Mouse (Mus musculus): ENCODE measurements around the gene Nup107. TPM values are rescaled to one million over a fixed set of nuclear protein-coding genes. Genes with fewer than 3 reads are reported as not detected.
A peak's percentile ranks its signal among the peaks of the same experiment; 100 is the strongest.
"Not testable (repeated sequence)": the region's sequence is repeated elsewhere in the genome, so short reads cannot be mapped to it uniquely, and the experiment has no call there.

Nup107 gene
- polyA plus RNA-seq, 1 experiment from 2014 or later: 96.3 TPM

DNA sequence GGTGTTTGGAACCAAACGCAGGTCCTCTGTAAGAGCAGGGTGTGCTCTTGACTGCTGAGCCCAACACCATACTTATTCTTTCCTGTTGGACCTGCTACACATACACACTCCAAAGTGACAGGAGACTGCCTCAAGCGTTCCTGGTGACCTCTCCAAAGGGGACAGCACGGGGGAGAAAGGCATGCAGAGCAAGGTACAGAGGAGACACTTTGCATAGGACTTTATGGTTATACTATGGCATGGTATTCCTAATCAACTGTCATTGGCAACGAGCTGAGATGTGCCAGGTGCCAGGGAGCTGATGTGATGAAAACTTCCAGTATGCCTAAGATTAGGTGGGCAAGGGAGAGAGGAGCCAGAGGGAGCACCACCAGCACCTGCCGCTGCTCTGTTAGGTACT, 55.9 kb downstream of the Nup107 start:
- Histone ChIP-seq H3K4me2 (no peak overlapping the region), H3K4me3 (ENCODE audit: low read depth, low read length) (no peak overlapping the region), H3K27ac (ENCODE audit: low read depth) (no peak overlapping the region), H3K9ac (no peak overlapping the region), H3K27me3 (ENCODE audit: insufficient read depth, low read length) (no peaks in the 10 kb centered on the region), H3K9me3 (ENCODE audit: low read depth, low read length) (no peaks in the 10 kb centered on the region), H3K4me1 (ENCODE audit: insufficient read depth) (no peaks in the 10 kb centered on the region), H3K36me3 (ENCODE audit: insufficient read depth) (peaks cover 42% of the 10 kb centered on the region)
- DNase-seq (no peak), ATAC-seq (ENCODE audit: insufficient read depth) (no peak)
- no peak for TF ChIP-seq CTCF (IDR thresholded peaks at IDR 0.05; ENCODE audit: low read depth)
- WGBS: 91% methylated on average over 5 of the region's 5 CpGs

DNA sequence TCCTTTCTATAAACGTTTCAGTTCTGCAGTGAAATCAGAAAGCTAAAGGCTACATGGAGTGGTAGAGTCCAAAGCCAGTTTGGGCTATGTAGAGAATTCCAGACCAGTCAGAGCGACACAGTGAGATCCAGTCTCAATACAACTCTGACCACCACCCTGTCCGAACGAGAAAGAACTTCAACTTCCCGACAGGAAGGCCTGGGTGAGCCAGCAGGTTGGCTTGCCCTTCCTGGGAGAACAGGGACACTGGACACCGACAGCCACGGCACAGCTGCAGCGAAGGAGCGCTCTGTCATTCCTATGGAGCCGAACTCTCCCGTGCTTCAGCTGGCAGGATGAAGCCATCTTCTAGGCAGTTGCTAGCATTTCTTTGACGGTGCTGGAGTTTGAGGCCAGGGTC, 57.1 kb downstream of the Nup107 start:
- not testable (repeated sequence) for H3K27ac ChIP-seq (ENCODE audit: low read depth); H3K9me3 ChIP-seq (ENCODE audit: low read depth, low read length); H3K4me1 ChIP-seq (ENCODE audit: insufficient read depth); ATAC-seq (ENCODE audit: insufficient read depth); H3K4me2 ChIP-seq; H3K4me3 ChIP-seq (ENCODE audit: low read depth, low read length); DNase-seq; H3K9ac ChIP-seq; H3K27me3 ChIP-seq (ENCODE audit: insufficient read depth, low read length)
- H3K36me3 ChIP-seq (ENCODE audit: insufficient read depth): peaks cover 40% of the 10 kb centered on the region
- 83% methylated on average over 11 of the region's 12 CpGs for WGBS

DNA sequence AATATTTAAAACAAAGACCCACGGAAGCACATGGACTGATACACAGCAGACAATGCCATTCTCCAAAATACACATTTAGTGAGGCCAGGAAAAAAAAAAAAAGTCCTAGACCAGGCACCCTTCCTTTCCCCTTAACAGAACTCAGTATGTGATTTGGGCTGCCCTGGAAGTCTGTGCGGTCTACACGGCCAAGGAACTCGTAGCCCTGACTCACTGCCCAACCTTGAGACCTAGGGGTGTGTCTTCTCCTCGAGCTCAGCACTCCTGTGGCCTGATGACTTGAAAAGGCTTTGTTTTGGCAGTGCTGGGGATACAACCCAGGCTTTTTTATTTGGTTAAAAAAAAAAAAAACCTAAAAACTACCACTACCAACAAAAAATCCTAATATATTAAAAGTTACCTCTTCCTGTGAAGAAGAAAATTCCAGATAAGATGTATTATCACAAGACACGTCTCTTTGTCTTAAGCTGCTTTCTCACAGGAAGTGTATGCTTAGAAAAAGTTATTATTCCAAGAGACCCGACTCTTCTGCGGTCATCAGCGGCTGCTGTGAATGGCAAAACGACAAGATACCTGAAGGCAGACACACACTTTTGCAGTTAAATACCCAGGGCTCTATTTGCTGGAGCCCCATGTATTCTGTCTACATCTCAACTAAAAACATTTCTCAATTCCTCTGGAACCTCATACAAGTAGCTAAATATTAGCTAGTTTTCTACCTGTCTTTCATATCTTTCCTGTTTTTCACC, 58.2 kb downstream of the Nup107 start:
- H3K4me1 ChIP-seq (ENCODE audit: insufficient read depth); H3K9ac ChIP-seq; ATAC-seq (ENCODE audit: insufficient read depth); DNase-seq; H3K9me3 ChIP-seq (ENCODE audit: low read depth, low read length); H3K4me3 ChIP-seq (ENCODE audit: low read depth, low read length); H3K4me2 ChIP-seq; H3K27me3 ChIP-seq (ENCODE audit: insufficient read depth, low read length); H3K27ac ChIP-seq (ENCODE audit: low read depth): not testable (repeated sequence)
- H3K36me3 ChIP-seq (ENCODE audit: insufficient read depth): peaks cover 29% of the 10 kb centered on the region
- 57% methylated on average over 9 of the region's 10 CpGs for WGBS

DNA sequence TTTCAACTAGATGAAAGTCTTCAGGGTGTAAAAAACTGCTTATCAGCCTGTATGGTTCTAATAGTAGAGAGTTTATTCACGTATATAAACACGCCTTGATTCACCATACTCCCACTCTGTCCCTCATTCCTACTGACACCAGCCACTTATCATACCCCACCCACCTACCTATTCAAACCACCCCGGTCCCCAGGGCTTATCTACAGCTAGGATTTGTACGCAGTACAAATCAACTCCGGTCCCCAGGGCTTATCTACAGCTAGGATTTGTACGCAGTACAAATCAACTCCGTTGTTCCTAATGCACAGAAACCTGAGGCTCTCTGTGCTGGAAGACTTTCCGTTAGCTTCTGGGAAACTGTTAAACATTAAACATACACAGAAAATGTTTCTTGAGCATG, 58.9 kb downstream of the Nup107 start:
- H3K9me3 ChIP-seq (ENCODE audit: low read depth, low read length); DNase-seq; H3K4me3 ChIP-seq (ENCODE audit: low read depth, low read length); H3K4me2 ChIP-seq; H3K4me1 ChIP-seq (ENCODE audit: insufficient read depth); H3K27me3 ChIP-seq (ENCODE audit: insufficient read depth, low read length); ATAC-seq (ENCODE audit: insufficient read depth); H3K27ac ChIP-seq (ENCODE audit: low read depth); H3K9ac ChIP-seq: not testable (repeated sequence)
- peaks cover 24% of the 10 kb centered on the region for H3K36me3 ChIP-seq (ENCODE audit: insufficient read depth)
- WGBS: 45% methylated on average over 8 of the region's 8 CpGs

DNA sequence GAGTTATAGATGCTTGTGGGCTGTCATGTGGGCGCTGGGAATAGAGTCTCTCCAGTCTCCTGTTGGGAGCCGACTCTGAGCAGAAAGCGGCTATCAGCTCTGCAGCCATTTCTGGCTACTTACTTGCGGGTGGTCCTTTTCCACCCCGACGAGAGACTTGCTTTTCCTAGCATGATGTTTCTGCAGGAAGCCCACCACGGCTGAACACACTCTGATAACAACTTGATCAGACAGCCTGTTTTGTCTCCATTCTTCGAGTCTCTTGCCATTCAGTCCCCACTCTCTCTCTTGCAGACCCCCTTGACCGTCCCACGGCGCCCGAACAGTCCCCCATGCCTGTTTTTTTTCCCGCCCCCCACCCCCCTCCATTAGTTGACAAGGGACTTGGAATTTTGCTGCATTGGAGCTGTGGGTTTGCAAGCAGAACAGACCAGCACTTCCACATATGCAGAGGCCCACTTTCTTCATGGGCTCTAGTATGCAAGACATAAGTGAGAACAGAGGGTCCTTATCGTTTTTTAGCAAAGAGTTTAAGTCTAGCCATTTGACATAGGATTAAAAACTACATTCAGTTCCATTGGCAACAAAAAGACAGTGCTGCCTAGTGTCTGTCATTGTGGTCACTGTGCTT, 59.4 kb downstream of the Nup107 start:
- no peak for ATAC-seq (ENCODE audit: insufficient read depth)
- Histone ChIP-seq H3K36me3 (ENCODE audit: insufficient read depth) (peaks cover 19% of the 10 kb centered on the region; the same call in 1 of the 2 replicates), H3K4me3 (ENCODE audit: low read depth, low read length) (no peak overlapping the region), H3K9me3 (ENCODE audit: low read depth, low read length) (no peaks in the 10 kb centered on the region), H3K27ac (ENCODE audit: low read depth) (no peak overlapping the region), H3K27me3 (ENCODE audit: insufficient read depth, low read length) (no peaks in the 10 kb centered on the region), H3K4me2 (no peak overlapping the region), H3K4me1 (ENCODE audit: insufficient read depth) (no peaks in the 10 kb centered on the region; the same call in 1 of the 2 replicates), H3K9ac (no peak overlapping the region)
- 71% methylated on average over 14 of the region's 14 CpGs for WGBS
- TF ChIP-seq CTCF (IDR thresholded peaks at IDR 0.05; ENCODE audit: low read depth): no peak
- no peak for DNase-seq

DNA sequence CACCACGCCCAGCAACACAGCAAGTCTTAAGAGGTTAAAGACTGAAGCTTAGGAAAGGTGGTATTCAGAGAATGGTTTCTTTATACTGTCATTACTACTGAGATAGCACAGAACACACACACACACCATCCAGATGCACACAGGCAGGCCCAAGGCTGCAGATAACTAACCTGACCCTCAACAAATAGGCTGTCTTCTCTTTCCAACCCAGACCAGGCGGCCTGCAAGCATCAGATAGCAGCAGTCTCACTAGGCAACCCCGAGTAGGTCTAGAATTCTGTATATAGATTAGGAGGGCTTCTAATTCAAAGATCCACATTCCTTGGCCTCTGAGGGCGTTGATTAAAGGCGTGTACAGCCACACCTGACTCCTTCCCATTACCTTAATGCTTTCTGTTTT, 60.3 kb downstream of the Nup107 start:
- DNase-seq (no peak), ATAC-seq (ENCODE audit: insufficient read depth) (no peak; the same call in 1 of the 2 replicates)
- Histone ChIP-seq H3K27ac (ENCODE audit: low read depth) (no peak overlapping the region), H3K4me3 (ENCODE audit: low read depth, low read length) (no peak overlapping the region), H3K9ac (no peak overlapping the region), H3K9me3 (ENCODE audit: low read depth, low read length) (no peaks in the 10 kb centered on the region), H3K36me3 (ENCODE audit: insufficient read depth) (peaks cover 12% of the 10 kb centered on the region; the same call in 1 of the 2 replicates), H3K4me1 (ENCODE audit: insufficient read depth) (no peaks in the 10 kb centered on the region; the same call in 1 of the 2 replicates), H3K27me3 (ENCODE audit: insufficient read depth, low read length) (no peaks in the 10 kb centered on the region), H3K4me2 (no peak overlapping the region)
- no peak for TF ChIP-seq CTCF (IDR thresholded peaks at IDR 0.05; ENCODE audit: low read depth)
- WGBS: 75% methylated on average over 5 of the region's 5 CpGs

DNA sequence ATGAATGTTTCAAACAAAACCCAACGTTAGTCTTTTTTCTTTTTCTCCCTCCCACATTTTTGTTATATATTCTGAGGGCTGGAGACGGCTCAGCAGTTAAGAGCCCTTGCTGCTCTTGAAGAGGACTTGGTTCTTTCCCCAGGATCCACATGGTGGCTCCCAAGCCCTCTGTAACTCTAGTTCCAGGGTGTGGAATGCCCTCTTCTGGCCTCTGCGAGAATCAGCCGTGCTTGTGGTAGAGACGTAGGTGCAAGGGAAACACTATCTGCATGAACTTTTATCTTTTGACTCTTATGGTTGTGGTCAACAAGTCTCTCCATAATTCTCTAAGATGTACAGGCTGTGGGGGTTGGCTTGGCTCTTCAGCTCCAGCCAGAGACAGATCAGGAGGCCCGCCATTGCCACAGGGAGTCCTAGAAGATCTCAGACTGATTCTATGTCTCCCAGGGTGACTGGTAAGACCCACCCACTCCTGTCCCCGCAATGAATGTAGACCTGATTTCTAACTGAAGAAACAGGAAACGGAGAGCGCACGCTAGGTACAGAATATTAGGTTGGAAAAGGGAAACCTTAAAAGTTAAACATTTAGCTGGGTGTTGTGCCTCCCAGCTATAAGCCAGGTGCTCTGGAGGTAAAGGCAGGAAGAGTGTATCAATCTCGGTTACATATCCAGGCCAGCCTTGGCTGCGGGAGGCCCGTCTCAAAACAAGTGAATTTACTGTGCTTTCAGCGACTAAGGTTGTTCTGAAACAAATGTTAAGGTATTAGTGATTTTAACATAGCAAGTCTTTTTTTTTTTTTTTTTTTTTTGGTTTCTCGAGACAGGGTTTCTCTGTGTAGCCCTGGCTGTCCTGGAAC, 61.0 kb downstream of the Nup107 start:
- Histone ChIP-seq H3K4me2 (no peak overlapping the region), H3K9me3 (ENCODE audit: low read depth, low read length) (no peaks in the 10 kb centered on the region), H3K36me3 (ENCODE audit: insufficient read depth) (peaks cover 5% of the 10 kb centered on the region; the same call in 1 of the 2 replicates), H3K4me1 (ENCODE audit: insufficient read depth) (no peaks in the 10 kb centered on the region; the same call in 1 of the 2 replicates), H3K27me3 (ENCODE audit: insufficient read depth, low read length) (no peaks in the 10 kb centered on the region), H3K9ac (no peak overlapping the region), H3K4me3 (ENCODE audit: low read depth, low read length) (no peak overlapping the region), H3K27ac (ENCODE audit: low read depth) (no peak overlapping the region)
- TF ChIP-seq CTCF (IDR thresholded peaks at IDR 0.05; ENCODE audit: low read depth): peak; percentile 72
- WGBS: 50% methylated on average over 14 of the region's 15 CpGs
- DNase-seq: peak; percentile 78
- ATAC-seq (ENCODE audit: insufficient read depth): peak; percentile 36; the same call in 1 of the 2 replicates

Data from lung, embryonic 14.5 days (tissue).